Comparison of ENCODE assay signal across 9 mouse cellular contexts in the genomic region with DNA sequence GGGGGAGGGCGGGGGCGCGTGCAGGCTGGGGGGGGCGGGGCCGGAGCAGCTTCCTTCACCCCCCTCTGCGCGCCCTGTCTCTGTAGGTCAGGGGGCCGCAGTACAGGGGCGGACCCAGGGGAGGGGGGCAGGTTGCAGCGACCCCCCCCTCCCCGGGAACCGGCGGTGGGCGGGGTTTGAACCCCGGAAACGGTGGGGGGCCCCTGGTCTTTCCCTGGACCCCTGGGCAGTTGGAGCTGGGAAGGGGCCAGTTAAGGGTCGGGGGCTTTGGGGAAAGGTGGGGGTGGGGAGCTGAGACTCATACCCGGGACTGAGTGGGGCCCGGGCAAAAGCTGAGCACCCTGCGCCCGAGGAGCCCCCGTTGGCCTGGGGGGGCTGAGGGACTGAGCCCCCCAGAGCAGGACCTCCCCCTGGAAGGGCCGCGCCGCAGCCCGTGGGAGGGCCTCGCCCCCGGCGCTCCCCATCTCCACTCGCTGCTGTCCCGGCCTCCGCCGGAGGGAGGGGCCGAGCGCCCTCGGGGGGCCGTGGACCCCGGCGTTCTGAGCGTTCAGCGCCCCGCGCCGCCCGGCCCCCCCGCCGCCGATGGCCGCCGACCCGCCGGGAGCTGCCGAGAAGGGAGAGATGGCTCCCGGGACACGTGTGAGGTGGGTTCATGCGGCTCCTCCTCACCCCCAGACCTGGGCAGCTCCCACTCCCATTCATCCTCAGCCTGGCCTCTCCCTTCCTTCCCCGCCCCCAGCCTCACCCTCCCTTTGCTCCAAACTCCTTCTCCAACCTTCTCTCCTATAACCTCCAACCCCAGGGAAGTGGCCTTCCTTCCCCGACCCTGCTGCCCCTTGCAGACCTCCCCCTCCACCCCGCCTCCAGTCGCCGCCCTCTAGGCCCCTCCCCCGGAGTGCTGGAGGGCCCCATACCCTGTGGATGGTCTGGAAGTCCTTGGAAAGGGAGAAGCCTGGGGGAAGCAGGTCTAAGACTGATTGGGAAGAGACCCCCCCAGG. TPM values are rescaled to one million over a fixed set of nuclear protein-coding genes. Genes with fewer than 3 reads are reported as not detected.
DNase-seq lines count a peak whose midpoint lies in the region; ATAC-seq and TF ChIP-seq lines count a peak whose summit lies in the region.
"Had no signal": no experiment of that assay in that cellular context is flagged by ENCODE, and none has a peak within 500 bp of the region (broad histone marks: within the 10 kb centered on the region; RNA-seq: fewer than 3 reads in every experiment).

No protein-coding gene starts in this region.

- H3K9ac ChIP-seq in ES-E14 (ENCODE audit: insufficient read depth, low read depth, low read length, poor library complexity, severe bottlenecking): peak overlapping the region; percentile 86
- peak overlapping the region; percentile 89 for H3K9ac ChIP-seq in hindbrain, embryonic 11.5 days (ENCODE audit: low read depth, low read length)
- peak overlapping the region; percentile 83 for H3K9ac ChIP-seq in liver, embryonic 11.5 days (ENCODE audit: low read depth, low read length)

- no peaks in the 10 kb centered on the region for H3K27me3 ChIP-seq in hindbrain, embryonic 11.5 days (ENCODE audit: control insufficient read depth, insufficient read depth, low read length)
- H3K27me3 ChIP-seq in liver, embryonic 11.5 days (replicated peaks; ENCODE audit: control insufficient read depth, insufficient read depth, low read length): no peaks in the 10 kb centered on the region

- no peaks in the 10 kb centered on the region for H3K9me3 ChIP-seq in ES-E14 (ENCODE audit: control insufficient read depth, insufficient read depth, low read depth, low read length)
- H3K9me3 ChIP-seq in hindbrain, embryonic 11.5 days (ENCODE audit: control insufficient read depth, low read length): no peaks in the 10 kb centered on the region
- H3K9me3 ChIP-seq in liver, embryonic 11.5 days (ENCODE audit: control insufficient read depth, low read length): no peaks in the 10 kb centered on the region

- H3K4me1 ChIP-seq in ES-E14 (ENCODE audit: control insufficient read depth in 2 of 2, insufficient read depth in 2 of 2, low read length in 2 of 2, poor library complexity in 1 of 2): peaks cover 0 to 22% of the 10 kb centered on the region in 2 experiments; a peak in 2 of 4 replicates
- H3K4me1 ChIP-seq in hindbrain, embryonic 11.5 days (replicated peaks; ENCODE audit: control insufficient read depth, insufficient read depth, low read length): no peaks in the 10 kb centered on the region; the same call in 1 of the 2 replicates
- H3K4me1 ChIP-seq in liver, embryonic 11.5 days (replicated peaks; ENCODE audit: control insufficient read depth, insufficient read depth, low read length): peaks cover 7% of the 10 kb centered on the region

- peak overlapping the region; percentile 73 to 88 for H3K4me3 ChIP-seq in ES-E14 (ENCODE audit: insufficient read depth in 1 of 2, low read depth in 1 of 2, low read length in 2 of 2, poor library complexity in 1 of 2, severe bottlenecking in 1 of 2)
- peak overlapping the region; percentile 93 for H3K4me3 ChIP-seq in hindbrain, embryonic 11.5 days (ENCODE audit: low read depth, low read length)
- H3K4me3 ChIP-seq in liver, embryonic 11.5 days (ENCODE audit: low read depth, low read length): peak overlapping the region; percentile 76

- intact Hi-C loops in heart, postnatal 25 days (cut with DNase I): loop anchor here (5.0 kb wide), 1 partner anchor 34 kb away; a partner anchor contains a TSS

- peak; percentile 33 for ATAC-seq in hindbrain, embryonic 11.5 days (ENCODE audit: low FRiP score)
- ATAC-seq in liver, embryonic 11.5 days (replicated peaks; ENCODE audit: low FRiP score): peak; percentile 16
- no peak for ATAC-seq in activated CD4-positive, CD25-positive, alpha-beta regulatory T cell, adult 4 months

- peak; percentile 97 for DNase-seq in heart, adult 11 months
- DNase-seq in heart, postnatal 25 days (ENCODE audit: low spot score): no peak
- DNase-seq in ES-E14 (ENCODE audit: low read depth, low spot score): peak; percentile 85
- DNase-seq in embryo, embryonic 11.5 days (ENCODE audit: low read depth, low spot score): peak; percentile 36
- peak; percentile 55 for DNase-seq in hindbrain, embryonic 11.5 days (ENCODE audit: low spot score)
- DNase-seq in liver, embryonic 11.5 days (ENCODE audit: low spot score): peak; percentile 71
- DNase-seq in retina, embryonic 14.5 days (ENCODE audit: low spot score): peak; percentile 65

- in situ Hi-C loops in ES-E14 (cut with MboI; ENCODE audit: low sequenced_read_pairs in 2 of 2, unreplicated experiment in 2 of 2): no loop called here

- H3K27ac ChIP-seq in ES-E14 (ENCODE audit: insufficient read depth, low read depth, low read length, poor library complexity, severe bottlenecking): peak overlapping the region; percentile 93
- peak overlapping the region; percentile 90 for H3K27ac ChIP-seq in hindbrain, embryonic 11.5 days (ENCODE audit: low read depth, low read length)
- peak overlapping the region; percentile 86 for H3K27ac ChIP-seq in liver, embryonic 11.5 days (ENCODE audit: low read depth, low read length)

- H3K36me3 ChIP-seq in ES-E14 (ENCODE audit: control insufficient read depth, insufficient read depth, low read length, poor library complexity, severe bottlenecking): peaks cover 36% of the 10 kb centered on the region
- peaks cover 9% of the 10 kb centered on the region for H3K36me3 ChIP-seq in hindbrain, embryonic 11.5 days (ENCODE audit: control insufficient read depth, insufficient read depth, low read length)
- H3K36me3 ChIP-seq in liver, embryonic 11.5 days (ENCODE audit: control insufficient read depth, insufficient read depth, low read length): peaks cover 10% of the 10 kb centered on the region

- H3K4me2 ChIP-seq in hindbrain, embryonic 11.5 days (replicated peaks; ENCODE audit: low read depth, low read length): peak overlapping the region; percentile 90
- H3K4me2 ChIP-seq in liver, embryonic 11.5 days: peak overlapping the region; percentile 98

- WGBS in hindbrain, embryonic 11.5 days: under 1% methylated on average over 29 of the region's 62 CpGs
- under 1% methylated on average over 60 of the region's 62 CpGs for WGBS in liver, embryonic 11.5 days

TF ChIP-seq in ES-E14, 5 proteins besides CTCF, POLR2A, EP300 and RAD21:
- TF ChIP-seq MAFK (IDR thresholded peaks at IDR 0.05; ENCODE audit: insufficient read depth, low read depth, low read length) (no peak), ZC3H11A (IDR thresholded peaks at IDR 0.05; ENCODE audit: borderline replicate concordance, low read depth, low read length) (no peak), ZNF384 (IDR thresholded peaks at IDR 0.05; ENCODE audit: low read depth, low read length) (no peak), HCFC1 (IDR thresholded peaks at IDR 0.05; ENCODE audit: borderline replicate concordance, insufficient read depth, low read length) (no peak), CHD2 (IDR thresholded peaks at IDR 0.05; ENCODE audit: low read depth, low read length) (no peak)

RNA-seq across cellular contexts. Expression of a gene that starts 2.5 kb away (rescaled TPM):
- 1 to 10 TPM; 3.0 to 4.2 TPM for total RNA-seq in heart, postnatal 25 days (2021)
- total RNA-seq in ES-E14 (2012; rRNA removed): 86.9 and 93.0 TPM in 2 replicates
- polyA plus RNA-seq in hindbrain, embryonic 11.5 days (2014; fragmentation: Nextera tagmentation; extraction: Ambion mirVana): 6.2 and 10.7 TPM in 2 replicates
- 3.1 and 3.7 TPM in 2 replicates for polyA plus RNA-seq in liver, embryonic 11.5 days (2014; fragmentation: Nextera tagmentation; extraction: Ambion mirVana)
- under 1 TPM; 0.36 to 0.83 TPM for polyA plus RNA-seq in activated CD4-positive, CD25-positive, alpha-beta regulatory T cell, adult 4 months (2017; shearing (Covaris generic))

RNA-seq across cellular contexts. Expression of a gene that starts 14.8 kb away (rescaled TPM):
- total RNA-seq in heart, postnatal 25 days (2021): not detected
- 0.69 and 0.71 TPM in 2 replicates for total RNA-seq in ES-E14 (2012; rRNA removed)
- polyA plus RNA-seq in hindbrain, embryonic 11.5 days (2014; fragmentation: Nextera tagmentation; extraction: Ambion mirVana): 0.15 and 0.22 TPM in 2 replicates
- 0.25 and 0.40 TPM in 2 replicates for polyA plus RNA-seq in liver, embryonic 11.5 days (2014; fragmentation: Nextera tagmentation; extraction: Ambion mirVana)
- not detected for polyA plus RNA-seq in activated CD4-positive, CD25-positive, alpha-beta regulatory T cell, adult 4 months (2017; shearing (Covaris generic))
- total RNA-seq: left cerebral cortex, adult 8-10 months had no signal

RNA-seq across cellular contexts. Expression of a gene that starts 22.8 kb away (rescaled TPM):
- total RNA-seq in heart, postnatal 25 days (2021): 10 to 100 TPM; 16.5 to 19.4 TPM
- 14.0 and 30.7 TPM in 2 replicates for total RNA-seq in ES-E14 (2012; rRNA removed)
- polyA plus RNA-seq in hindbrain, embryonic 11.5 days (2014; fragmentation: Nextera tagmentation; extraction: Ambion mirVana): 6.7 and 8.5 TPM in 2 replicates
- polyA plus RNA-seq in liver, embryonic 11.5 days (2014; fragmentation: Nextera tagmentation; extraction: Ambion mirVana): 22.0 and 23.7 TPM in 2 replicates
- 10 to 100 TPM; 11.3 to 12.2 TPM for polyA plus RNA-seq in activated CD4-positive, CD25-positive, alpha-beta regulatory T cell, adult 4 months (2017; shearing (Covaris generic))

RNA-seq across cellular contexts. Expression of a gene that starts 29.7 kb away (rescaled TPM):
- 10 to 100 TPM; 18.8 to 21.1 TPM for total RNA-seq in heart, postnatal 25 days (2021)
- 22.6 and 24.4 TPM in 2 replicates for total RNA-seq in ES-E14 (2012; rRNA removed)
- polyA plus RNA-seq in hindbrain, embryonic 11.5 days (2014; fragmentation: Nextera tagmentation; extraction: Ambion mirVana): 21.3 and 22.4 TPM in 2 replicates
- polyA plus RNA-seq in liver, embryonic 11.5 days (2014; fragmentation: Nextera tagmentation; extraction: Ambion mirVana): 24.2 and 26.0 TPM in 2 replicates
- polyA plus RNA-seq in activated CD4-positive, CD25-positive, alpha-beta regulatory T cell, adult 4 months (2017; shearing (Covaris generic)): 1 to 10 TPM; 6.3 to 7.4 TPM

RNA-seq across cellular contexts. Expression of a gene that starts 34.3 kb away (rescaled TPM):
- total RNA-seq in heart, postnatal 25 days (2021): 1 to 10 TPM; 7.1 to 9.3 TPM
- 2.3 and 3.0 TPM in 2 replicates for total RNA-seq in ES-E14 (2012; rRNA removed)
- polyA plus RNA-seq in hindbrain, embryonic 11.5 days (2014; fragmentation: Nextera tagmentation; extraction: Ambion mirVana): 6.8 and 9.2 TPM in 2 replicates
- 5.5 and 5.8 TPM in 2 replicates for polyA plus RNA-seq in liver, embryonic 11.5 days (2014; fragmentation: Nextera tagmentation; extraction: Ambion mirVana)
- not detected for polyA plus RNA-seq in activated CD4-positive, CD25-positive, alpha-beta regulatory T cell, adult 4 months (2017; shearing (Covaris generic))
